Mouse (Mus musculus) megakaryocyte, embryonic 14.5 days (primary cell): ENCODE data around the gene Map3k11. TPM values are rescaled to one million over a fixed set of nuclear protein-coding genes. Genes with fewer than 3 reads are reported as not detected.
A peak's percentile ranks its signal among the peaks of the same experiment; 100 is the strongest.

Experiments
- H3K27me3 ChIP-seq: replicated peaks from 2 replicates; pipeline ENCODE3; 2012; ENCODE audit warnings: inconsistent platforms
- H3K36me3 ChIP-seq: replicated peaks from 2 replicates; pipeline ENCODE3; 2012; ENCODE audit warnings: low read length, inconsistent platforms, mixed read lengths
- H3K4me1 ChIP-seq: 2 replicates; pipeline ENCODE4 v1.6.1; 2012; ENCODE audit warnings: inconsistent platforms
- H3K4me3 ChIP-seq: replicated peaks from 2 replicates; pipeline ENCODE3; 2012; ENCODE audit warnings: moderate library complexity, mild to moderate bottlenecking, inconsistent platforms
- H3K9me3 ChIP-seq: 2 replicates; pipeline ENCODE4 v1.6.1; 2012; ENCODE audit warnings: inconsistent platforms
- FLI1 ChIP-seq: IDR thresholded peaks from 2 replicates; pipeline ENCODE4 v1.6.1; 2012; ENCODE audit warnings: low read length, inconsistent platforms, mixed read lengths
- GATA1 ChIP-seq: IDR thresholded peaks from 3 replicates; pipeline ENCODE4 v1.6.1; 2012; ENCODE audit warnings: mixed read lengths, low read length, inconsistent platforms, borderline replicate concordance
- polyA plus RNA-seq: library from polyadenylated mRNA; stranded (reverse); fragments of >175 nt; gene quantifications from 2 replicates; pipeline ENCODE4 v1.2.3, GENCODE M21; 2012; ENCODE audit warnings: low replicate concordance; ENCODE audit not compliant: insufficient read depth

Gene Map3k11
- polyA plus RNA-seq, result 156 and 158 TPM in 2 replicates

DNA sequence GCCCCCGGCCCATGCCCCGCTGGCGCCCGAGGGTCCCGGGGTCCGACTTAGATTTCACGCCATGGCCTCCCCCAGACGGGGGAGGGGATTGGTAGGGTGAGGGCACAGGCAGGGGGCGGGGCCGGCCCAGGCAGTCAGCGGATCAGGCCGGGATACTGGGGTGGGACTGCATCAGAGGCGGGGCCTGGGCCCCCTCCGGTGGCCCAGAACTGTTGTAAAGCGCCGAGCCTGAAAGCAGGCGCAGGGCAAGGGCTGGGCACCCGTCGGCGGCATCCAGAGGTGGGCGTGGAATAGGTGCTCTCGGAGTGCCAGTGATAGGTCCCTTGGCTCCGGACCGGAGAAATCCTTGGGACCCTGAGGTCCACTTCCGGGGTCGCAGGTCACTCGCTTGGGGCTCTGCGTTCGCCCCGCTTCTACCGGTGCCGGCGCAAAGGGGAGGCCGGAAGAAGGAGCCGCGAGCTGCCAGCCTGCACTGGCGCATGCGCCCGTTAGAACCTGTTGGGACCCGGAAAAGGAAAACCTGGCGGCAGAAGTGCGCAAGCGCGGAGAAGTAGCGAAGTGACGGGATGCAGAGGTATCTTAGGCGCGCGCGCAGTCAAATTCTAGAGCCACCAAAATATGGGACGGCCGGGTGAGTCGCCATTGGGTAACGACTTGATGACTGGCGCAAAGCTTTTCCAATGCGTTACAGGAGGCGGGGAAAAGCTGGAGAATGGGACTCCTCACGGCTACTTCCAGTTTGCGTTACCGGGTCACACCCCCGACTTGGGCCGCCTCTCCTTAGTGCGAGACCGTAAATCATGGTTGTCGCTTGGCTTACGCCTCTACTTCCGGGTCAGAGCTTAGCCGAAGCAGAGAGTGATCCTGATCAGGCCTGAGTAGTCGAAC is at the start of gene Map3k11, which contains the start of gene Pcnx3:
Gene Map3k11, plus strand, starts transcription at position 543 of the 888 bp plus-strand sequence.
Gene Pcnx3, minus strand, starts transcription at position 709 of the 888 bp plus-strand sequence.
- Histone ChIP-seq H3K36me3 (peaks cover 69% of the 10 kb centered on the region), H3K4me1 (peaks cover 52% of the 10 kb centered on the region), H3K9me3 (no peaks in the 10 kb centered on the region), H3K27me3 (no peaks in the 10 kb centered on the region), H3K4me3 (peak within 1 kb of the TSS; percentile 97)
- TF ChIP-seq GATA1 (no peak), FLI1 (no peak)

GRCm38 (mm10) chr19:5640339-5640738 is 48.2 kb upstream of the Map3k11 start:
- H3K4me1 ChIP-seq, result peaks cover 61% of the 10 kb centered on the region
- H3K4me3 ChIP-seq, result no peak overlapping the region
- peaks cover 70% of the 10 kb centered on the region for H3K36me3 ChIP-seq
- no peaks in the 10 kb centered on the region for H3K9me3 ChIP-seq
- TF ChIP-seq GATA1 (no peak), FLI1 (no peak)
- no peaks in the 10 kb centered on the region for H3K27me3 ChIP-seq

- Histone ChIP-seq H3K36me3 (peaks cover 77% of the 10 kb centered on the region), H3K4me3 (no peak overlapping the region), H3K9me3 (no peaks in the 10 kb centered on the region), H3K27me3 (no peaks in the 10 kb centered on the region), H3K4me1 (peaks cover 62% of the 10 kb centered on the region)
- TF ChIP-seq FLI1, result no peak
- TF ChIP-seq GATA1, result no peak
Observed at GRCm38 (mm10) chr19:5641021-5641420, 47.5 kb upstream of the Map3k11 start.

DNA sequence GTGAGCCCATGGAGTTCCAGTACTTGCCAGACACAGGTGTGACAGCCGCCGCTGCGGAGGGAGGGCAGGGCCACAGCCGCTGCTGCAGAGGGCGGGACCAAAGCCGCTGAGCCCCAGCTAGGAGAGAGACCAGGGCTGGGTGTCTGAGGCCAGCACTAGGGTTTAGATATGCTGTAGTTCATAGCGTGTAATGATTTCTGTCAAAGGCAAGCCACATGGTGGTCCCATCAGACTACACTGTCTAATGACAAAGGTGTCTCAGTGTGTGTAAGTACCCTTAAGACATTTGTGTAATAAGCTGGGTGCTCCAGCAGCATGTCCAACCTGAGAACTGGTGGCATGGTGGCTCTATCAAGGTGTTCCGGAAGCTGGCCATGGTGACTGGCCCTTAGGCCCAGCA is 46.9 kb upstream of the Map3k11 start:
- Histone ChIP-seq H3K36me3 (peaks cover 84% of the 10 kb centered on the region), H3K9me3 (no peaks in the 10 kb centered on the region), H3K4me1 (peaks cover 56% of the 10 kb centered on the region), H3K4me3 (no peak overlapping the region), H3K27me3 (no peaks in the 10 kb centered on the region)
- TF ChIP-seq GATA1 (no peak), FLI1 (no peak)

DNA sequence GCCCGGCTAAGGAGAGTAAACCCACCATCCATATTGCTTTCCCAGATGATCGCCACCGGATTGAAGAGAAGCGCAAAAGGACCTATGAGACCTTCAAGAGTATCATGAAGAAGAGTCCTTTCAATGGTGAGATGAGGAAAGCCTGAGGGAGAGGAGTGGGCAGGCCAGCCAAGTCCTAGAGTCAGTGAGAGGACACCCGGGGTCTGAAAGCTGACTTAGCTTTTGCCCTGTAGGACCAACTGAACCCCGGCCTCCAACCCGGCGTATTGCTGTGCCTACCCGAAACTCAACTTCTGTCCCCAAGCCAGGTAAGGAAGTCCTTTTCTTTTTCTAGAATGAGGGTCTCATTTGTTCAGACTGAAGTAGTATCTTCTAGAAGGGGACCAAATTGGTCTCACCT is 43.3 kb upstream of the Map3k11 start:
- H3K4me1 ChIP-seq, result peaks cover 61% of the 10 kb centered on the region
- no peak overlapping the region for H3K4me3 ChIP-seq
- H3K9me3 ChIP-seq, result no peaks in the 10 kb centered on the region
- H3K36me3 ChIP-seq, result peaks cover 89% of the 10 kb centered on the region
- no peaks in the 10 kb centered on the region for H3K27me3 ChIP-seq
- no peak for TF ChIP-seq FLI1
- TF ChIP-seq GATA1, result no peak

DNA sequence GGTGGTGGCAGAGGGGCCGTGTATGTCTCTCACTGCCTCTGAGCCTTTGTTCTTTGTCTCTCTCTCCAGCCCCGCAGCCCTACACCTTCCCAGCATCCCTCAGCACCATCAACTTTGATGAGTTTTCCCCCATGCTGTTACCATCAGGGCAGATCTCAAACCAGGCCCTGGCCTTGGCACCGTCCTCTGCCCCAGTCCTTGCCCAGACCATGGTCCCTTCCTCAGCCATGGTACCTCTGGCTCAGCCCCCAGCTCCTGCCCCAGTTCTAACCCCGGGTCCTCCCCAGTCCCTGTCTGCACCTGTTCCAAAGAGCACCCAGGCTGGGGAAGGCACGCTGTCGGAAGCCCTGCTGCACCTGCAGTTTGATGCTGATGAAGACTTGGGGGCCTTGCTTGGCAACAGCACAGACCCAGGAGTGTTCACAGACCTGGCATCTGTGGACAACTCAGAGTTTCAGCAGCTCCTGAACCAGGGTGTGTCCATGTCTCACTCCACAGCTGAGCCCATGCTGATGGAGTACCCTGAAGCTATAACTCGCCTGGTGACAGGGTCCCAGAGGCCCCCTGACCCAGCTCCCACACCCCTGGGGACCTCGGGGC is 41.7 kb upstream of the Map3k11 start:
- no peak for TF ChIP-seq FLI1
- TF ChIP-seq GATA1, result no peak
- H3K4me3 ChIP-seq, result no peak overlapping the region
- no peaks in the 10 kb centered on the region for H3K27me3 ChIP-seq
- peaks cover 45% of the 10 kb centered on the region for H3K4me1 ChIP-seq
- H3K36me3 ChIP-seq, result peaks cover 89% of the 10 kb centered on the region
- no peaks in the 10 kb centered on the region for H3K9me3 ChIP-seq

- H3K36me3 ChIP-seq, result peaks cover 89% of the 10 kb centered on the region
- TF ChIP-seq GATA1 (no peak), FLI1 (no peak)
- no peaks in the 10 kb centered on the region for H3K9me3 ChIP-seq
- H3K27me3 ChIP-seq, result no peaks in the 10 kb centered on the region
- peaks cover 44% of the 10 kb centered on the region for H3K4me1 ChIP-seq
- H3K4me3 ChIP-seq, result no peak overlapping the region
Observed at GRCm38 (mm10) chr19:5647791-5648190, 40.8 kb upstream of the Map3k11 start.

- H3K4me3 ChIP-seq, result peak overlapping the region; percentile 87
- no peaks in the 10 kb centered on the region for H3K27me3 ChIP-seq
- H3K9me3 ChIP-seq, result no peaks in the 10 kb centered on the region
- TF ChIP-seq GATA1, result no peak
- H3K36me3 ChIP-seq, result peaks cover 90% of the 10 kb centered on the region
- peaks cover 44% of the 10 kb centered on the region for H3K4me1 ChIP-seq
Observed at GRCm38 (mm10) chr19:5648401-5649297, 39.9 kb upstream of the Map3k11 start.

GRCm38 (mm10) chr19:5649298-5649741 is 39.2 kb upstream of the Map3k11 start:
- TF ChIP-seq FLI1 (no peak), GATA1 (no peak)
- peak overlapping the region; percentile 87 for H3K4me3 ChIP-seq
- no peaks in the 10 kb centered on the region for H3K9me3 ChIP-seq
- H3K36me3 ChIP-seq, result peaks cover 90% of the 10 kb centered on the region
- no peaks in the 10 kb centered on the region for H3K27me3 ChIP-seq
- H3K4me1 ChIP-seq, result peaks cover 40% of the 10 kb centered on the region
